Mouse (Mus musculus) stomach, postnatal 0 days (tissue): ENCODE results near the gene Dnajc30.

ENCODE experiments used
- CTCF ChIP-seq: IDR thresholded peaks from 2 replicates; pipeline ENCODE4 v1.5.1; 2016; ENCODE audit warnings: antibody characterized with exemption, low read depth, mild to moderate bottlenecking, moderate library complexity
- EP300 ChIP-seq: optimal IDR thresholded peaks from 2 replicates; pipeline ENCODE3; 2016; ENCODE audit warnings: antibody characterized with exemption

GRCm38 (mm10) chr5:135109017-135109416 is 45.0 kb downstream of the Dnajc30 start:
- TF ChIP-seq CTCF, result no peak
- no peak for TF ChIP-seq EP300
